Mouse (Mus musculus) kidney, postnatal 0 days (tissue): ENCODE results near the gene Sfxn1. TPM values are rescaled to one million over a fixed set of nuclear protein-coding genes. Genes with fewer than 3 reads are reported as not detected.

Experiments used
- ATAC-seq: fragments of 200-750 bp; cut with Nextera tagmentation; replicated peaks from 2 replicates; pipeline ENCODE4 v1.8.0; 2017; ENCODE audit warnings: low read depth, moderate number of reproducible peaks, moderate TSS enrichment, moderate library complexity; ENCODE audit not compliant: low FRiP score
- DNase-seq: peaks from one replicate; pipeline ENCODE4 v3.0.0-alpha.2; 2016; ENCODE audit warnings: low spot score
- H3K27ac ChIP-seq: fragments of 300-500 bp; sonication (generic); 2 replicates; pipeline ENCODE4 v1.5.1; 2014; ENCODE audit warnings: mild to moderate bottlenecking
- H3K27me3 ChIP-seq: fragments of 300-500 bp; sonication (generic); 2 replicates; pipeline ENCODE4 v1.6.1; 2014; ENCODE audit warnings: low read length, mixed read lengths; ENCODE audit not compliant: insufficient read depth
- H3K36me3 ChIP-seq: fragments of 300-500 bp; sonication (generic); 2 replicates; pipeline ENCODE4 v1.6.1; 2014; ENCODE audit warnings: low read length, mixed read lengths; ENCODE audit not compliant: insufficient read depth
- H3K4me1 ChIP-seq: fragments of 300-500 bp; sonication (generic); replicated peaks from 2 replicates; pipeline ENCODE4 v1.6.1; 2014; ENCODE audit warnings: antibody characterized with exemption, low read length, mixed read lengths; ENCODE audit not compliant: insufficient read depth
- H3K4me2 ChIP-seq: fragments of 300-500 bp; sonication (generic); 2 replicates; pipeline ENCODE4 v1.6.1; 2014; ENCODE audit warnings: mild to moderate bottlenecking, low read length, moderate library complexity, mixed read lengths
- H3K4me3 ChIP-seq: fragments of 300-500 bp; sonication (generic); replicated peaks from 2 replicates; pipeline ENCODE4 v1.5.1; 2014; ENCODE audit warnings: low read depth, low read length
- H3K9ac ChIP-seq: fragments of 300-500 bp; sonication (generic); 2 replicates; pipeline ENCODE4 v1.6.1; 2014; ENCODE audit warnings: low read depth, low read length
- H3K9me3 ChIP-seq: fragments of 300-500 bp; sonication (generic); replicated peaks from 2 replicates; pipeline ENCODE4 v1.6.1; 2016; ENCODE audit warnings: low read length, inconsistent platforms, mixed read lengths
- CTCF ChIP-seq: IDR thresholded peaks from 2 replicates; pipeline ENCODE4 v1.5.1; 2016; ENCODE audit warnings: antibody characterized with exemption, low read depth, mild to moderate bottlenecking, moderate library complexity
- WGBS: fragments of 180-500 bp; shearing (Covaris S2); extraction: QIAGEN DNeasy Blood & Tissue Kit; methylation state at CpG from one replicate; pipeline ENCODE4 v1.1.7; 2014; 5-methylcytosine and 5-hydroxymethylcytosine counted together
- polyA plus RNA-seq: library from polyadenylated mRNA; unstranded; fragments of >200 nt; fragmentation: Nextera tagmentation; extraction: Ambion mirVana; gene quantifications from 2 replicates; pipeline ENCODE4 v1.2.1, GENCODE M21; 2015

Gene Sfxn1
- polyA plus RNA-seq, 1 experiment from 2014 or later = 106 TPM

DNA sequence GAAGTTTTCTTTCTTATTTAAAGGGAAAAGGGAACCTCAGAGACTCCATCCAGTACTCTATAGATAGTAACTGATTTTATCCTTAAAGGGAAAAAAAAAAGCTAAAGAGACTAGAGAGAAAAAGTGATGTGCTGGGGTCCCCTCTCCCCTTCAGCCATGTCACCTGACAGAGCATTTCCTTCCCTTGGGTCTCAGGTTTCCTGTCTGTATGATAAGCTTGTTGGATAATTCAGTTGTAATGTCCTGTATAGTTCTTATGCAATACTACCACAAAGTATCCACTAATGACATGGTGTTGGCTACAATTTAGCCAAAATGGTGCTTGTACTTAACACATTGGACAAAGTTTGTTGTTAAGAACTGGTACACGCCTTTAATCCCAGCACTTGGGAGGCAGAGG, 9.1 kb downstream of the Sfxn1 start:
- 88% methylated on average over 1 of the region's 1 CpGs for WGBS
- no peak overlapping the region for H3K4me2 ChIP-seq
- TF ChIP-seq CTCF = no peak

DNA sequence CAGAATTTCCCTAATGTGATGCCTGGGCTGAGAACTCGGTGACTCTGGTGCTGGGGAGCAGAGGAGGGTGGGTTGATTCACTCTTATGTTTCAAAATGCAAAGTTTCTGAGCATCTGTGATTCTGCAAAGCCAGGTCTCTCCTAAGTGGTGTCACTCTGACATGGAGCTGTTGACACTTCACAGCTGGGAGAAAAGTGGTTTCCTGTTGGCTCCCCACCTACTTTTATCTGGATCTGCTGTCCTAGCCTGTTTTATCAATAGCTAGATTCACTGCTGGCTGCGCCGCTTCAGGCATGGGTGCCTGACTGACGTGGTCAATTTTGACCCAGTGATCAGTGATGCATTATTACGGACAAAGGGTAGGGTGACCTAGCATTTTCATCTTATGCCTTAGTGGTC, 11.3 kb downstream of the Sfxn1 start:
- H3K4me3 ChIP-seq = no peak overlapping the region
- H3K27me3 ChIP-seq = no peaks in the 10 kb centered on the region
- peaks cover 24% of the 10 kb centered on the region for H3K36me3 ChIP-seq
- no peak overlapping the region for H3K4me2 ChIP-seq
- no peak for TF ChIP-seq CTCF
- no peak overlapping the region for H3K9ac ChIP-seq
- H3K4me1 ChIP-seq = no peaks in the 10 kb centered on the region
- H3K27ac ChIP-seq = no peak overlapping the region
- 68% methylated on average over 5 of the region's 5 CpGs for WGBS
- ATAC-seq (no peak), DNase-seq (no peak)
- H3K9me3 ChIP-seq = no peaks in the 10 kb centered on the region

More for the DNA sequence above, 9.1 kb downstream of the Sfxn1 start:
- ATAC-seq (no peak), DNase-seq (no peak)
- Histone ChIP-seq H3K9me3 (no peaks in the 10 kb centered on the region), H3K27me3 (no peaks in the 10 kb centered on the region), H3K4me1 (no peaks in the 10 kb centered on the region), H3K9ac (no peak overlapping the region), H3K27ac (no peak overlapping the region), H3K4me3 (no peak overlapping the region), H3K36me3 (peaks cover 6% of the 10 kb centered on the region; the same call in 1 of the 2 replicates)

DNA sequence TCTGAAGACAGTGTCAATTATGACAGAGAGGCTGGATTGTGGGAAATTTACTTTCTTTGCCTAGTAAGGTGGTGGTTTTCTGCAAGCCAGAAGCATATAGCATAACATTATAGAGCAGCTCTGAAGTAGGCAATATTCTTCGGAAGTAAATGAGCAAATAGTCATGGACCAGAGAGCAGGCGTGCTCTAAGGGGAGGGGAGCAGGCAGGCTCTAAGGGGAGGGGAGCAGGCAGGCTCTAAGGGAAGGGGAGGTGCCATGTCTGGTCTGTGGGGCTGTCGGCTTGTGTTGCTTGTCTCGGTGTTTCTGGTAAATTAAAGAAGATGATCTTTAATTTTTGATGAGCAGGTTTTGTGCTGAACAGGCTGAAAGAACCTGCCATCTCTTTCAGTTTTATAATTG, 12.5 kb downstream of the Sfxn1 start:
- no peak overlapping the region for H3K4me2 ChIP-seq
- H3K27ac ChIP-seq = no peak overlapping the region
- ATAC-seq = no peak
- no peaks in the 10 kb centered on the region for H3K27me3 ChIP-seq
- no peak overlapping the region for H3K9ac ChIP-seq
- 38% methylated on average over 4 of the region's 4 CpGs for WGBS
- no peak overlapping the region for H3K4me3 ChIP-seq
- no peak for TF ChIP-seq CTCF
- peaks cover 29% of the 10 kb centered on the region for H3K36me3 ChIP-seq
- DNase-seq = no peak
- H3K4me1 ChIP-seq = no peaks in the 10 kb centered on the region
- H3K9me3 ChIP-seq = no peaks in the 10 kb centered on the region

DNA sequence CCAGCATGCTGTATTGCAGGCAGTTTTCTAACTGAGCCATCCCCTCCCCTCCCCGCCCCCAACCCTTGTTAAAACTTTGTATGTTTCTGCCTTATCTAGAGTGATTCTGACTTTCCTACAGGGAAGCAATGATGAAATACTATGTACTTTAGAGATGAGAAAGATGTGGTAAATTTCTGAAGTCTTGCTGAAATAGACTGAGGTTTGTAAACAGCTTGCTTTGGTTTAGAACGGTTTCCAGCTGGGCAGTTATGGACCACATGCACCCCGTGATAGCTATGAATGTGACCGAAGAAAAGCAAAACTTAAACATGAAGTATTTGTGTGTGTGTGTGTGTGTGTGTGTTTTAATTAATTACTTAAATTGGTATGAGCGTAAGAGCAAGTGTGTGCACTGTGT, 13.2 kb downstream of the Sfxn1 start:
- WGBS = 85% methylated on average over 5 of the region's 5 CpGs
- DNase-seq = no peak
- no peak overlapping the region for H3K27ac ChIP-seq

DNA sequence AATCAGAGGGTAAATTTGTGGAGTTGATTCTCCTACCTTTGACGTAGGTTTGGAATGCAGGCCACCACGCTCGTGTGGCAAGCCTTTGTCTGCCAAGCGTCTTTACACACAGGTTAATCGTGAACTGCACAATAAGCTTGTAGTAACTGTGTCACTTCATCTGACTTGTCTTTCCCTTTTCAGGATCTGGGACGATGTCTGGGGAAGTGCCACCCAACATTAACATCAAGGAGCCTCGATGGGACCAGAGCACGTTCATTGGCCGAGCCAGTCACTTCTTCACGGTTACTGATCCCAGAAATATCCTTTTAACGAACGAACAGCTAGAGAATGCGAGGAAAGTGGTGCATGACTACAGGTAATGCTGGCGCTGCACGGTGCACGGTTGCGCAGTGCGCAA, 13.6 kb downstream of the Sfxn1 start:
- Histone ChIP-seq H3K9ac (no peak overlapping the region), H3K27me3 (no peaks in the 10 kb centered on the region), H3K36me3 (peaks cover 36% of the 10 kb centered on the region), H3K4me1 (no peaks in the 10 kb centered on the region), H3K27ac (no peak overlapping the region), H3K9me3 (no peaks in the 10 kb centered on the region), H3K4me3 (no peak overlapping the region), H3K4me2 (no peak overlapping the region)
- no peak for DNase-seq
- 90% methylated on average over 18 of the region's 18 CpGs for WGBS
- no peak for TF ChIP-seq CTCF
- no peak for ATAC-seq

More for the DNA sequence above, 13.2 kb downstream of the Sfxn1 start:
- no peak overlapping the region for H3K9ac ChIP-seq
- H3K4me1 ChIP-seq = no peaks in the 10 kb centered on the region
- no peak for ATAC-seq
- H3K36me3 ChIP-seq = peaks cover 36% of the 10 kb centered on the region
- no peak overlapping the region for H3K4me3 ChIP-seq
- no peaks in the 10 kb centered on the region for H3K27me3 ChIP-seq
- H3K9me3 ChIP-seq = no peaks in the 10 kb centered on the region
- H3K4me2 ChIP-seq = no peak overlapping the region
- no peak for TF ChIP-seq CTCF

DNA sequence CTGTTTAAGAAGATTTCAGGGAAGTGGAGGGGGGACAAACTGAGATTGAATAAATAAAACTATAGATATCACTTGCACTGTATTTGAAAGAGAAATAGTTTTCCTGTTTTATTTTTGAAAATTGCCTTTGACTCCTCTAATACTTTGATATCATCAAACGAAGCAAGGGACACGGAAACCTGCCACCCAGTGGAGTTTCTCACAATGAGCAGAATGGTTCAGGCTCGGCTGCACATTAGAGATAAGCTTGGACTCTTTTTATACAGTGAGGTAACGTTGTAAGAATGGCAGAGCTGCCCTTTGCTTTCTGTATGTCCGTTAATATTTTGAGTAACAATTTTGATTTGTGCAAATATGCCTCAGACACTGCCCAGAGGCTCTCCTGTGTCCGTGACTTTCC, 20.1 kb downstream of the Sfxn1 start:
- DNase-seq = no peak
- WGBS = 82% methylated on average over 6 of the region's 6 CpGs
- no peak for ATAC-seq
- Histone ChIP-seq H3K4me2 (no peak overlapping the region), H3K27ac (no peak overlapping the region), H3K27me3 (no peaks in the 10 kb centered on the region), H3K4me1 (no peaks in the 10 kb centered on the region), H3K9ac (no peak overlapping the region), H3K4me3 (no peak overlapping the region), H3K9me3 (no peaks in the 10 kb centered on the region), H3K36me3 (peaks cover 55% of the 10 kb centered on the region)
- no peak for TF ChIP-seq CTCF

DNA sequence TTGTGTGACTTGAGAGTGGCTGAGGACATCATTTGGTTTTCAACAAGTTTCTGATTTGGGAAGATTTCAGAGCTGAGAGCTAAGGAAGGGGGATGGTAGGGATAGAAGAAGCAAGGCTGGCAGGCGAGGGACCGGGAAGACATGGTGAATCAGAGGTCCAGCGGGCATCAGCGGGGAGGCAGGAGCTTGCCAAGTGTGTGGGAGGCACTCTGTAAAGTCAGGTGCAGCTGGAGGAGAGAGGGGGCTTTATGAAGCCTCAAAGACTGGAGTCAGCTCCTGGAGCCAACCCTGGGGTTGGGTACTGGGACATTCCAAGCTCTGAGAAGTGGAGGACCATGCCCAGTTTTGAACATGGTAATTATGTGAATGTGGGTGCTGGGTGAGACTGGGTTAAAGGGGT, 22.7 kb downstream of the Sfxn1 start:
- H3K27ac ChIP-seq = no peak overlapping the region
- H3K27me3 ChIP-seq = no peaks in the 10 kb centered on the region
- H3K4me3 ChIP-seq = no peak overlapping the region
- no peak overlapping the region for H3K9ac ChIP-seq
- H3K9me3 ChIP-seq = no peaks in the 10 kb centered on the region
- H3K36me3 ChIP-seq = peaks cover 54% of the 10 kb centered on the region
- WGBS = 80% methylated on average over 4 of the region's 4 CpGs
- H3K4me1 ChIP-seq = no peaks in the 10 kb centered on the region
- TF ChIP-seq CTCF = no peak
- H3K4me2 ChIP-seq = no peak overlapping the region
- no peak for DNase-seq
- no peak for ATAC-seq
